Mouse (Mus musculus) stomach, postnatal 0 days (tissue): ENCODE measurements around the gene Gm20931. TPM values are rescaled to one million over a fixed set of nuclear protein-coding genes. Genes with fewer than 3 reads are reported as not detected.
"Not testable (repeated sequence)": the region's sequence is repeated elsewhere in the genome, so short reads cannot be mapped to it uniquely, and the experiment has no call there.

Experiments used
- ATAC-seq: fragments of 200-750 bp; cut with Nextera tagmentation; 2 replicates; pipeline ENCODE4 v1.8.0; 2017; ENCODE audit not compliant: low FRiP score, low TSS enrichment
- DNase-seq: peaks from one replicate; pipeline ENCODE4 v3.0.0-alpha.2; 2016; ENCODE audit warnings: low spot score
- H3K27ac ChIP-seq: fragments of 300-500 bp; sonication (generic); replicated peaks from 2 replicates; pipeline ENCODE4 v1.5.1; 2014; ENCODE audit warnings: mild to moderate bottlenecking, control low read depth
- H3K27me3 ChIP-seq: fragments of 300-500 bp; sonication (generic); 2 replicates; pipeline ENCODE4 v1.6.1; 2014; ENCODE audit warnings: low read length; ENCODE audit not compliant: control insufficient read depth, insufficient read depth
- H3K36me3 ChIP-seq: fragments of 300-500 bp; sonication (generic); 2 replicates; pipeline ENCODE4 v1.6.1; 2014; ENCODE audit warnings: low read length, mixed read lengths; ENCODE audit not compliant: control insufficient read depth, insufficient read depth
- H3K4me1 ChIP-seq: fragments of 300-500 bp; sonication (generic); replicated peaks from 2 replicates; pipeline ENCODE4 v1.6.1; 2014; ENCODE audit warnings: antibody characterized with exemption; ENCODE audit not compliant: control insufficient read depth, insufficient read depth
- H3K4me2 ChIP-seq: fragments of 300-500 bp; sonication (generic); replicated peaks from 2 replicates; pipeline ENCODE4 v1.6.1; 2014; ENCODE audit warnings: low read depth, mild to moderate bottlenecking, control low read depth, moderate library complexity
- H3K4me3 ChIP-seq: fragments of 300-500 bp; sonication (generic); 2 replicates; pipeline ENCODE4 v1.5.1; 2014; ENCODE audit warnings: low read depth, low read length, control low read depth
- H3K9ac ChIP-seq: fragments of 300-500 bp; sonication (generic); 2 replicates; pipeline ENCODE4 v1.6.1; 2014; ENCODE audit warnings: mild to moderate bottlenecking, low read length, control low read depth, mixed read lengths
- H3K9me3 ChIP-seq: fragments of 300-500 bp; sonication (generic); 2 replicates; pipeline ENCODE4 v1.6.1; 2016; ENCODE audit warnings: low read length; ENCODE audit not compliant: control insufficient read depth
- whole genome bisulfite sequencing: fragments of 180-500 bp; shearing (Covaris S2); extraction: QIAGEN DNeasy Blood & Tissue Kit; methylation state at CpG from one replicate; pipeline ENCODE4 v1.1.7; 2014; 5-methylcytosine and 5-hydroxymethylcytosine counted together
- polyA plus RNA-seq: library from polyadenylated mRNA; unstranded; fragments of >200 nt; fragmentation: Nextera tagmentation; extraction: Ambion mirVana; gene quantifications from 2 replicates; pipeline ENCODE4 v1.2.1, GENCODE M21; 2015

Gene Gm20931
- polyA plus RNA-seq, result not detected in 2 replicates

DNA sequence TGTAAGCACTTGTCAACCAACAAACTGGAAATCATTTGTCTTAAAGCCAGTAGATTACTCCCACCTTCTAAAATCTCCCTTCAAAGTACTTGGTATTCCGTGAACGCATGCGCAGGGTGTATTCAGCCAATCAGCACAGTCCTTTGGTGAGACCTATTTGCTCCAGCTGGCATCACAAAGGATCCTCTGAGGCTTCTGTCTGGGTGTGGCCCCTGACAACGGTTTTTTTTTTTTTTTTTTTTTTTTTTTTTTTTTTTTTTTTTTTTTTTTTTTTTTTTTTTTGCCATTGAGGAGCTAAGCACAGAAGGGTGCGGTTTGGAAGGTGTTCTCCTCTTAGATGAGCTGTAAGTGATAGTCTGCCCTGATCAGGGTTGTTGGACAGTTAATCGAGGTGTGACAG lies at the start of gene Gm20931:
Gene Gm20931 (plus strand): TSS at position 301 of the 400 bp plus-strand sequence.
- H3K27ac ChIP-seq, H3K36me3 ChIP-seq, H3K4me1 ChIP-seq, H3K4me2 ChIP-seq, H3K9me3 ChIP-seq, DNase-seq, H3K4me3 ChIP-seq, ATAC-seq, H3K9ac ChIP-seq, H3K27me3 ChIP-seq: not testable (repeated sequence)
- WGBS, result no CpG with 5 or more reads among the region's 6 CpGs
